Mouse (Mus musculus): ENCODE data around the gene Med9.

GRCm38 (mm10) chr11:59902045-59902726, 45.8 kb upstream of the Med9 start:
- no peak for TF ChIP-seq CTCF (IDR thresholded peaks at IDR 0.05; ENCODE audit: control insufficient read depth, insufficient read depth, insufficient read length)
- TF ChIP-seq MAX (IDR thresholded peaks at IDR 0.05) = no peak
- no peak for TF ChIP-seq MYOD1 (IDR thresholded peaks at IDR 0.05; ENCODE audit: control insufficient read depth, insufficient read length, low read depth)
